Mouse (Mus musculus) stomach, postnatal 0 days (tissue): Measurements from ENCODE around the gene Dstn.

Source experiments
- CTCF ChIP-seq: IDR thresholded peaks from 2 replicates; pipeline ENCODE4 v1.5.1; 2016; ENCODE audit warnings: antibody characterized with exemption, low read depth, mild to moderate bottlenecking, moderate library complexity
- EP300 ChIP-seq: optimal IDR thresholded peaks from 2 replicates; pipeline ENCODE3; 2016; ENCODE audit warnings: antibody characterized with exemption

DNA sequence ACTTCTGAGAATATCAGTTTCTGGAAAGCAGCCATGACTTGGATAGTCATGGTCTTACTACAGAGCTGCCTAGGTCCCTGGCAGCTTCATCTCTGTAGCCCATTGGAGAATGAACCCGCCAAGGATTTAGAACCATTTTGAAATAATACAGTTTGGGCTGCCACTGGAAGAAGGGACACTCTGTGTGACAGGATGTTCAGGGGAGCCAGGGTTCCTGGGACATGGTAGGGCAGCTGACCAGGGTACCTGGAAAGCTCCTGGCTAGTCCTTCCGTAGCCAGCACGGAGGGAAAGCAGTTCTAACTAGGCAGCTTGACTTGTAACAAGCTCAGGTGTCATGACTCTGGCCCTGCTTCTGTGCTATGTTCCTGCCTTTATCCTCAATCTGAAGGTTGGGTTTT is 29.7 kb downstream of the Dstn start:
- TF ChIP-seq EP300 = no peak
- TF ChIP-seq CTCF = no peak
